Mouse (Mus musculus): ENCODE results near the gene Tmem203. TPM values are rescaled to one million over a fixed set of nuclear protein-coding genes. Genes with fewer than 3 reads are reported as not detected.

The Tmem203 gene
- total RNA-seq (2015), result 8.4 and 13.1 TPM in 2 replicates
- total RNA-seq (2017), result 7.4 and 10.9 TPM in 2 replicates

- ATAC-seq (ENCODE audit: poor library complexity, severe bottlenecking), result peak; percentile 97
These were observed at the start of gene Tmem203 for GRCm38 (mm10) chr2:25255284-25255779. Gene Tmem203 (plus strand): TSS chr2:25255439.

- ATAC-seq (ENCODE audit: poor library complexity, severe bottlenecking), result no peak
These were observed 47.6 kb upstream of the Tmem203 start for GRCm38 (mm10) chr2:25207593-25207992.

- ATAC-seq (ENCODE audit: poor library complexity, severe bottlenecking), result peak; percentile 19
These were observed 44.6 kb upstream of the Tmem203 start for GRCm38 (mm10) chr2:25210686-25211085.

DNA sequence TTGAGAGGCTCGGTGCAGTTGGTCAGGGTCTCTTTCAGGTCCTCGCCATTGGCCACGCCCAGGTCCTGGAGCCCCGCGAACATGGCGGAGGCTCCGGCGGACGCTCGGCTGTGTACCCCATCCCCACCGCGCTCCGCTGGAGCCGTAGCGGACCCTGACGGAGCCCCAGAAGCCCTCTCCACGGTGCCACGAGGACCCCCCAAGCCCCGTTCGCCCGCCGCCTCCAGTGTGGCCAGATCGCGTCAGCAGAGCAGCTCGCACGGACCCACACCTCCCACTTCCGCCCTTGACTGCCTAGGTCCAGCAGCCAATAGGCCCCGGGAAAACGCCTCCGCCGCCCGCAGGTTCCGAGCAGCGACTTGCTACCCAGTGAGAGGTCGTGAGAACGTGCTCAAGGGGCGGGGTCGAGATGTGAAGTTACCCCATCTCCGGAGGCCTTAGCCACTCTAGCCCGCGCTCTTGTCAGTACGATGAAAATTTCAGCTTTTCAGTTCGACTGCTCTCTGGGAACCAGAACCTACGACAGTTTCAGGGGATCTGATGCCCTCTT, 44.0 kb upstream of the Tmem203 start, which contains the start of gene Nelfb:
Gene Nelfb, minus strand, starts transcription at position 369 of the 550 bp plus-strand sequence.
- peak; percentile 99 for ATAC-seq (ENCODE audit: poor library complexity, severe bottlenecking)

GRCm38 (mm10) chr2:25213266-25213865, 41.9 kb upstream of the Tmem203 start:
- ATAC-seq (ENCODE audit: poor library complexity, severe bottlenecking), result no peak

DNA sequence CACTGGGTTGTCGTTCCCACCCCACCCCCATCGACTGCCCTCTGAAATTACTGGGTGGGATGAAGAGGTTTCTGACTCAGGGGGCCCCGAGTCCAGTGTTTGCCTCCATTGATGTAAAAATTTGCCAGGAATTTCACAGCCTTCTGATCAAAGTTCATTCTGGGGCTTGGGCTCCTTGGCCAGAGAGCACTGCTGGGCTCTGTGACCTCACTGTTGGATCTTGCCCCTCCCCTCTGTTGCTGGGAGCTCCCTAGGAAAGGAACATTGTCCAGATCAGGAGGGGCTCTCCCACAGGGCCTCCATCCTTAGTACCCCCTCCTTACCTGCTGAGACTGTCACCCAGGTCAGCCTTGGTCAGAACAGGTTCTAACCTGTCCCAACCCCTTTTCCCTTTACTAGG, 40.8 kb upstream of the Tmem203 start, which contains the start of gene Stpg3:
Gene Stpg3, minus strand, starts transcription at position 194 of the 400 bp plus-strand sequence.
- no peak for ATAC-seq (ENCODE audit: poor library complexity, severe bottlenecking)

- no peak for ATAC-seq (ENCODE audit: poor library complexity, severe bottlenecking)
These were observed 37.6 kb upstream of the Tmem203 start for GRCm38 (mm10) chr2:25217666-25218065.

- no peak for ATAC-seq (ENCODE audit: poor library complexity, severe bottlenecking)
These were observed 36.8 kb upstream of the Tmem203 start, which contains the start of gene Fam166a for GRCm38 (mm10) chr2:25218445-25218844. Gene Fam166a (plus strand): TSS chr2:25218745.

- ATAC-seq (ENCODE audit: poor library complexity, severe bottlenecking), result no peak
These were observed 33.9 kb upstream of the Tmem203 start for GRCm38 (mm10) chr2:25221331-25221772.

DNA sequence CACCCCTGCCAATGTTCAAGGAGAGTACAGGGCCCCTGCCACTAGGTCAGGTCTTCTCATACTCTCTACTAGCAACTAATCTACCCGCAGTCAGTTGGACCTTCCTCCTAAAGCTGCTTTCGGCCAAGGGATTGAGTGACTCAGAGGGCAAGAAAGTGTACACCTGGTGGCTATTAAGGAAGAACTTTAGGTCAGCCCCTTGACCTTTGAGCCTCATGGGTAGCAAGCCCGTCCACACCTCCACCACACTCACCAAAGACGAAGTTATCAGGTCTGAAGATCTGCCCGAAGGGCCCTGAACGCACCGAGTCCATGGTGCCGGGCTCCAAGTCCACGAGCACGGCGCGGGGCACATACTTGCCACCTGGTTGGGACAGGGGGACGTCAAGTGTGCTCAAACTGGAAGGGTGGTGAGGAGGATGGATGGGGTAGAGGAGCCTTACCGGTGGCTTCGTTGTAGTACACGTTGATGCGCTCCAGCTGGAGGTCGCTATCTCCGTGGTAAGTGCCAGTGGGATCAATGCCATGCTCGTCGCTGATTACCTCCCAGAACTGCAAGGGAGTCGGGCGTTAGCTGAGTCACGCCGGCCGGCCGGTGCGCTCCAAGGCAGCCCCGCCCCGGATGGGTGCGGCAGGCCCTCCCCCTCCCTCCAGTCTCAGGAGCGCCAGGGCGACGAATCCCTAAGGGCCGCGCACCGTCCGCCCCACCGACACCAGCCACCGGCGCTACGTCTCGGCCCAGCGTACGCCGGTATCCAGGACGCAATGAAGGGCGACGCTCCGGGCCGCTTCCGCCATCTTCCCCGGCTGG, 31.4 kb upstream of the Tmem203 start:
- peak; percentile 50 for ATAC-seq (ENCODE audit: poor library complexity, severe bottlenecking)

GRCm38 (mm10) chr2:25224492-25224765, 30.8 kb upstream of the Tmem203 start, which contains the start of gene Tubb4b:
Gene Tubb4b (minus strand): TSS chr2:25224702.
- ATAC-seq (ENCODE audit: poor library complexity, severe bottlenecking), result no peak

GRCm38 (mm10) chr2:25224766-25225752, 30.2 kb upstream of the Tmem203 start:
- ATAC-seq (ENCODE audit: poor library complexity, severe bottlenecking), result peak; percentile 73

DNA sequence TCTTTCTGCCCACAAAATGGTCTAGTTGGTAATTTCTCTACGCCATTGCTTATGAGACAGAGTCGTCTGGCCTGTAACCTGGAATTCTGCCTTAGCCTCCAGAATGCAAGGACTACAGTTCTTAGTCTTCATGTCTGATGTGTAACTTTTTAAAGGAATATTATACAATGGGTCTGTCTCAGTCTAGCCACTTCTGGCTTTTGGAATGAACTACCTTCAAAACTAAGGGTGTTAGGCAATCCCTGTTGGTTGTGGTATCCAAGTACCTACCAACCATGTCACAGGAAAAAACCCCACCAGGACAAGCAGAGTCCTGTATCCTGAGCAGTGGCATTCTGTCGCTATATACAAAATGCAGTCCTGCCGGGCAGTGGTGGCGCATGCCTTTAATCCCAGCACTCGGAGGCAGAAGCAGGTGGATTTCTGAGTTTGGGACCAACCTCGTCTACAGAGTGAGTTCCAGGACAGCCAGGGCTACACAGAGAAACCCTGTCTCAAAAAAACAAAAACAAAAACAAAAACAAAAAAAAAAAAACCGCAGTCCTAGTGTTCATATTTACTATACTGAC, 29.3 kb upstream of the Tmem203 start:
- ATAC-seq (ENCODE audit: poor library complexity, severe bottlenecking), result no peak

DNA sequence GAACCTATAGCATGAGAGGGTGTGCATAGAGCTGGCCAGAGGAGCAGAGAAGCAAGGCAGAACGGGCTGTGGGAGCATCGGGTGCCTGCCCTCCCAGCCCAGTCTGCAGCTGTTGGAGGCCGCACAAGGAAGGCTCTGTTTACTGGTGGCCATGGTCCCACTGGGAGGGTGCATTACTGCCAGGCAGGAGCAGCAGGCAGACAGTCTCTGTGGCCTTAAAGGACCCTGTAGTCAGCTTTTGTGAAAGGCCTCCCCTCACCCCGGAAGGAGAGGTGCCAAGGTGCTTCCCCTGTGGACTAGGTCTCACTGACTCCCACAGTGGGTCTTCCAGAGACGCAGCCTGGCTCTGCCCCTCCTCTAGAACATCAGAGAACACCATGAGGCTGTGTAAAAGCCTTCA, 28.4 kb upstream of the Tmem203 start:
- no peak for ATAC-seq (ENCODE audit: poor library complexity, severe bottlenecking)

DNA sequence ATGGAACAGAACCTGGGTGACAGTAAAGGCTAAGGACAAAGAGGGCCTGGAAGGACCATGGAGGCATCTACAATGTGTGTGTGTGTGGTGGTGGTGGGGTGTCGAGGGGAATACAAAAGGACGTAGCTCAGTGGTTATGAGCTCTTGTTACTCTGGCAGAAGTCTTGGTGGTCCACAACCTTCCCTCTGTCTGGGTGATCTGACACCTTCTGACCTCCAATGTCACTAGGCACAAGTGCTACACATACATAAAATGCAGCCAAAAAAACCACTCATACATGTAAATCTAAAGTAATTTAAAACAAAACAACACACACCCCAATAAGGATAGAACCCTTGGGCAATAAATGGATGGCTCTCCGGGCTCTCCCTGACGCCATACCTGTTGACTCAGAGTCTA, 27.8 kb upstream of the Tmem203 start:
- ATAC-seq (ENCODE audit: poor library complexity, severe bottlenecking), result no peak

DNA sequence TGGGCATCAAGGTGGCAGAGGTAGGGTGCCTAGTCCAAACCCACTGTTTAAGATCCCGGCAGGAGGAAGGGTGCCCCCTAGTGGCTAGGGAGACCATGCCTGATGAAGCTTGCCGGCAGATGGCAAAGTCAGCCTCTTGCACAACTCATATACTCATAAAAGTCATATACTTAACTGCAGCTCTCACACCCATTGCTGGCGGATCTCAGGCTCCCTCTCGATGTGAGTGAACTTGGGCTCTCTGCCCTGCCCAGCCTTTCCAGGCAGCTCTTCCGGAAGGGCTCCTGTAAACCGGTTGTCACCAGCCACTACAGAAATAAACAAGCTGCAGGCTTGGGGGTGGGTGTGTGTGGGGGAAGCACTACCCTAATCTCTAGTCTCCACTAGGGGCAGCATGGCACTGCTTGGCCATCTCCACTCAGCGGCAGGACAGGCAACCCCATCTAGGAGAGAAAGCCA, 26.8 kb upstream of the Tmem203 start:
- peak; percentile 48 for ATAC-seq (ENCODE audit: poor library complexity, severe bottlenecking)

DNA sequence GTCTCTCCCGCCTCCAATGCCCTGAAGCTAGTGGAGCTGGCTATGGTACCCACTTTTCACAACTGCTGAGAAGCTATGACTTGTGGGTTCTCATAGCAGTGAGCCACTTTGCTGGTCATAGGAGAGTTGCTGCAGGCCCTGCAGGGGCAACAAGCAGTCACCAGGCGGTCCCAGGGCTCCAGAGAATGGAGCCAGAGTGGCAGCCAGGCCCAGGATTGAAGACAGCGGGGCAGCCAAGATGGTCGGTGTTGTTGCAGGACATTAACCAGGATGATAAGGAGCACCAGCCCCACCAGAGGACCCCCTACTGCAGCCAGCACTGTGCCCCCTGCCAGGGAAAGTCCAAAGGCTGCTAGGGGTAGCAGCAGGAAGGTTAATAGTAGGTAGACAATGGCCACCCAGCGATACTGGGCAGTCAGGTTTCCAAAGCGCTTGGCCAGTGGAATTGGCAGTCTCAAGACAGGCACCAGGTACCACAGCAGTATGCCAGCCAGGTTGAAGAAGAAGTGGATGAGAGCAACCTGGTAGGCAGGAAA, 26.2 kb upstream of the Tmem203 start:
- ATAC-seq (ENCODE audit: poor library complexity, severe bottlenecking), result no peak

DNA sequence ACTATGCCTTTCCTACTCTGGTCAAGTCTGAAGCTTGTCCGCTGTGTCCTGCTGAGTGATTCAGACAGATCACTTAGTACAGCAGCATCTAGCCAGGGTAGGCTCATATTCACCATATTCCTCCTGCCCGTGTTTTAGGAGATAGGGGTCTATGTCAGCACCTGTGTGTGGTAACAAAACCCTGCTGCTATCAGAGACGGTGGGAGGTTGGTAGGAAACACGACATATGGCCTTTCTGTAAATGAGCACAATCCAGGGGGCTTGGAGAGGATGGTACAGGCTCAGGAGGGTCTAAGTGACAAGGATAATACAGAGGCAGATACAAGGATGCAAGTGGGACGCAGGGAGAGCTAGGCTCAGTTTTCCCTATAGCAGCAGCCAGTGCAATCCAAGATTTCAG, 25.7 kb upstream of the Tmem203 start:
- ATAC-seq (ENCODE audit: poor library complexity, severe bottlenecking), result no peak

DNA sequence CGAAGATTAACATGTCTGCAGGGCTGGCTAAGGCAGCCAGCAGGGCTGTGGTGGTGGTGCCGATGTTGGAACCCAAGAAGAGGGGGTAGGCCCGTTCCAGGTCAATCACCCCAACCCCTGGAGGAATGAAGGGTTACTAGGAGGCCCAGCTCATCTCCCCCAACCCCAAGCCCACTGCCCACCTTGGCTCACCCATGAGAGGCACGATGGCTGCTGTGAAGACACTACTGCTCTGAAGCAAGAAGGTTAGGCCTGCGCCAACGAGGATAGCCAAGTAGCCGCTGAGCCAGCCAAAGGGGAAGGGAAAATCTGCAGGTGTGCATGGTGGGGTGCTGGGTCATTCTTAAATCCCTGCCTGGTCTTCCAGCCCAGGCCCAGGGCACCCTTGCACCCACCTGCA, 24.7 kb upstream of the Tmem203 start:
- ATAC-seq (ENCODE audit: poor library complexity, severe bottlenecking), result no peak

DNA sequence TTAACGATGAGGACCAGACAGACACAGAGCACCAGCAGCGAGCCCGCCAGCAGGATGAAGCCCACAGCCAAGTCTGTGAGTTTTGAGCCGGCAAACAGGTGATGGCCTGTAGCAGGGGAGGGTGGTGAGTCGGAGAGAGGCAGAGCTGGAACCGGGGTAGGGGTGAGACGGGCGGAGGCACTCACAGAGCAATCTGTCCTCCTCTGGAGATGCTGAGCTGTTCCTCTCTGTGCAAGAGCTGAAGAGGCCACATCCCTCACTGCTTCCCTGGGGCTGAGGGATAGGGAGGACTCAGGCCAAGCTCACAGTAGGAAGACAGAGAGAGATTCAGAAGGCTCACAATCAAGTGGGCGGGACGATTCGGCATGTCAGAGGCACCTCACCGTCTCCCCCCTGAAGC, 24.2 kb upstream of the Tmem203 start:
- ATAC-seq (ENCODE audit: poor library complexity, severe bottlenecking), result no peak
